Mouse (Mus musculus): Measurements from ENCODE around the gene Cat. TPM values are rescaled to one million over a fixed set of nuclear protein-coding genes. Genes with fewer than 3 reads are reported as not detected.

The Cat gene
- 67.8 and 75.0 TPM in 2 replicates for polyA plus RNA-seq (2015; fragmentation: Nextera tagmentation; extraction: Ambion mirVana)

DNA sequence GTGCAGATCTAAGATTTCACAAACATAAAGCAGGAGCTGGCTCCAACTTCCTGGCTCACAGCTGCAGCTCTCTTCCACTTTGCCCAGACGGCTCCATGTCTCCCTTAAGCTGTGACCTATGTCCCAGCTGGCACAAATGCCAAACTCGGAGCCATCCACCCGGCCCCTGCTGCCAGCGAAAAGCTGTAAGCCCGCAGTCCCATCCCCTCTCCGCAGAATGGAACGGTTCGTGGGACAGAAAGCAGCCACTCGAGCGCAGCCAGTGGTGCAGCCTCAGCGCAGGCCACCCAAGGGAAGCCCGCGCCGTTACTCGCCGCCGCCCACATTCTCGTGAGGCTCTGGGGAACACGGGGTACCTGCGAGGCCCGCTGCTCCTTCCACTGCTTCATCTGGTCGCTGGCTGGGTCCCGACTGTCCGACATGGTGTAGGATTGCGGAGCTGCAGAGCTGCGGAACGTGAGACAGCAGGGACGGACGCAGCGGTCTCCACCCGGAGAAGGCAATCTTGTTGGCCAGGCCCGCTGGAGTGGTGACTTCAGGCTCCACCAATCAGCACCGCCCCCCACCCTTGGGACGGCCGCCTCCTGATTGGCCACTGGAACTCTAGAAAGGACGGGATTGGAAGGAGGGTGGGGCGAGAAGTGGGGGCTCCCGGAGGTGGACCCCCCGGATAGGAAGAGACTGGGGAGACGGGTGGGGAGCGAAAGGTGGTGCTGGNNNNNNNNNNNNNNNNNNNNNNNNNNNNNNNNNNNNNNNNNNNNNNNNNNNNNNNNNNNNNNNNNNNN is at the start of gene Cat:
TSS of gene Cat (minus strand) at position 544 of the 785 bp plus-strand sequence.

DNA sequence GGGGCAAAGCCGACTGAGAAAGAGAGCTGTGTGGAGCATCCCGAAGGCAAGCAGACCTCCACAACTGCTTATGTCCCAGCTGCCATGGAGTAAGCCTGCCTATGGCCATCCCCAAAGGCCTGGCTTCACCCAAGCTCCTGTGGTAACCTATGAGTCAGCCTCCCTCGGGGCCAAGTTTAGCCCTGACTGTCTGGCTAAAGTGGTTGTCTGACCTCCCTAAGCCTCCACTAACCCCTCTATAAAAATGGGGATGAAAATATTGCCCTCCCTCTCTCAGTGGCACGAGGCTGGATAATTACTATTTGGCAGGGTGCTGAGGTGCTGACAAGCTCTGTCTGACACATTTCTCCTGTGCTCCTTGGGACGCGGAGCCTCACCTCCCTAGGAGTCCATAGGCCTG is 73.6 kb downstream of the Cat start, which contains the start of gene Elf5:
TSS of gene Elf5 (plus strand) at position 341 of the 400 bp plus-strand sequence.

Other genes starting within 250 kb of the Cat start
- 0.18 TPM in 1 of 2 replicates, not detected in the other for gene Ehf, start 181.9 kb downstream of the Cat start, polyA plus RNA-seq (2015; fragmentation: Nextera tagmentation; extraction: Ambion mirVana)
- not detected in 2 replicates for gene Elf5, start 73.5 kb downstream of the Cat start, polyA plus RNA-seq (2015; fragmentation: Nextera tagmentation; extraction: Ambion mirVana)
- gene Abtb2, start 81.2 kb upstream of the Cat start, polyA plus RNA-seq (2015; fragmentation: Nextera tagmentation; extraction: Ambion mirVana) = 9.3 and 10.5 TPM in 2 replicates